In the genomic region with DNA sequence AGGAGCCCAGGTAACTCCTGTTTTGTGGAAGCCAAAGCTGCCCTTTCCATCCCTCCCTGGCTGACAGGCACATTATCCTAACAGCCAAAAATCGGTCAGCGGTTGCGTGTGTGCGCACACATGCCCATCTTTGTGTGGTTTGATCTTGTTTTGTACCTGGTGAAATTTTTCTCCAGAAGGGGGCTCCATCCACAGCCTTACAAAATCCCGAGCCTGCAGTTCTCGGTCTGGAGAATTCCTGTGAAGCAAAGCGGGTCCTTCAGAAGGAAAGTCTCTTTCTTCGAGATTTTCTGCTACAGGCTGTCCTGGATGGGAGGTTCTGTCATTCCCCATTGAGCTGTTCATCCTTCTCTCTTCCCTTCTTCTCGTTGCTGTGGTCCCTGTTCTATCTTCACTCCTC, we compare ENCODE assay signal across 8 mouse cellular contexts. TPM values are rescaled to one million over a fixed set of nuclear protein-coding genes. Genes with fewer than 3 reads are reported as not detected.
DNase-seq lines count a peak whose midpoint lies in the region; ATAC-seq and TF ChIP-seq lines count a peak whose summit lies in the region.

No protein-coding gene starts in this region.

- no peak overlapping the region for H3K27ac ChIP-seq in kidney, postnatal 0 days
- H3K27ac ChIP-seq in kidney, embryonic 15.5 days = no peak overlapping the region

- ATAC-seq in kidney, postnatal 0 days (replicated peaks; ENCODE audit: low FRiP score, low read depth) = no peak
- no peak for ATAC-seq in kidney, embryonic 15.5 days (replicated peaks; ENCODE audit: low FRiP score)

- TF ChIP-seq CTCF in kidney, postnatal 0 days (IDR thresholded peaks at IDR 0.05; ENCODE audit: low read depth) = peak; percentile 69

- intact Hi-C loops in left cerebral cortex, postnatal 14 days (cut with DNase I) = loop anchor here (2.0 to 10.0 kb wide), 3 partner anchors 155 to 561 kb away; no protein-coding TSS in a partner anchor

- peaks cover 11% of the 10 kb centered on the region for H3K27me3 ChIP-seq in kidney, postnatal 0 days (ENCODE audit: insufficient read depth, low read length)
- H3K27me3 ChIP-seq in kidney, embryonic 15.5 days = peaks cover 54% of the 10 kb centered on the region

- 45% methylated on average over 9 of the region's 9 CpGs for WGBS in kidney, postnatal 0 days
- 45% methylated on average over 9 of the region's 9 CpGs for WGBS in kidney, embryonic 15.5 days

- H3K9me3 ChIP-seq in kidney, postnatal 0 days (replicated peaks; ENCODE audit: low read length) = no peaks in the 10 kb centered on the region
- no peaks in the 10 kb centered on the region for H3K9me3 ChIP-seq in kidney, embryonic 15.5 days (replicated peaks)

- DNase-seq in kidney, postnatal 0 days (ENCODE audit: low spot score) = peak; percentile 75
- DNase-seq in R1 (ENCODE audit: low read depth, low spot score) (peak; percentile 38), MN1 (ENCODE audit: low spot score) (no peak)
- peak; percentile 69 for DNase-seq in embryo, embryonic 11 days
- DNase-seq in left cerebral cortex, postnatal 14 days (ENCODE audit: low spot score in 2 of 2) = peak; percentile 56 to 69
- DNase-seq in spleen, postnatal 14 days (ENCODE audit: low spot score in 2 of 2) = no peak
- DNase-seq in adrenal gland, adult 8-10 months = no peak

- no peaks in the 10 kb centered on the region for H3K36me3 ChIP-seq in kidney, postnatal 0 days (ENCODE audit: insufficient read depth, low read length)
- H3K36me3 ChIP-seq in kidney, embryonic 15.5 days = no peaks in the 10 kb centered on the region

- no peak overlapping the region for H3K9ac ChIP-seq in kidney, postnatal 0 days (ENCODE audit: low read depth, low read length)
- H3K9ac ChIP-seq in kidney, embryonic 15.5 days = no peak overlapping the region

- H3K4me2 ChIP-seq in kidney, postnatal 0 days (ENCODE audit: low read length) = no peak overlapping the region
- no peak overlapping the region for H3K4me2 ChIP-seq in kidney, embryonic 15.5 days

- H3K4me1 ChIP-seq in kidney, postnatal 0 days (replicated peaks; ENCODE audit: insufficient read depth, low read length) = peaks cover 12% of the 10 kb centered on the region; the same call in 1 of the 2 replicates
- peaks cover 32% of the 10 kb centered on the region for H3K4me1 ChIP-seq in kidney, embryonic 15.5 days

- no peak overlapping the region for H3K4me3 ChIP-seq in kidney, postnatal 0 days (replicated peaks; ENCODE audit: low read depth, low read length)
- no peak overlapping the region for H3K4me3 ChIP-seq in kidney, embryonic 15.5 days (replicated peaks)

RNA-seq across cellular contexts. Expression of gene Cdh13, which starts 4.0 kb away (rescaled TPM):
- polyA plus RNA-seq in kidney, postnatal 0 days (2015; fragmentation: Nextera tagmentation; extraction: Ambion mirVana) = 3.9 and 4.1 TPM in 2 replicates
- 3.6 and 4.2 TPM in 2 replicates for polyA plus RNA-seq in kidney, embryonic 15.5 days (2015; fragmentation: Nextera tagmentation; extraction: Ambion mirVana)
- total RNA-seq in left cerebral cortex, postnatal 14 days (2021) = 100 to 1,000 TPM; 137 to 144 TPM
- 10 to 100 TPM in 1 of 4 experiments, 1 to 10 TPM in 3; 6.9 to 11.9 (median 7.5) TPM for total RNA-seq in adrenal gland, adult 8-10 months (2022)

Comparison
In these comparisons a context has a peak if more than half of its experiments do, and no peak if none do; other contexts are left out.
1. DNase-seq: peak in kidney, postnatal 0 days (single experiment), R1 (single experiment), embryo, embryonic 11 days (single experiment) and left cerebral cortex, postnatal 14 days (2 of 2); none in spleen, postnatal 14 days (0 of 2), adrenal gland, adult 8-10 months (single experiment) and MN1 (single experiment).
2. RNA of gene Cdh13, which starts 4.0 kb away (total RNA-seq): 137 to 144 TPM in left cerebral cortex, postnatal 14 days; 6.9 to 11.9 TPM in adrenal gland, adult 8-10 months; every median in the first group is over 10 times any median in the second.